Mouse (Mus musculus) limb, embryonic 15.5 days (tissue): ENCODE measurements around the gene Apof. TPM values are rescaled to one million over a fixed set of nuclear protein-coding genes. Genes with fewer than 3 reads are reported as not detected.

ENCODE experiments used
- ATAC-seq: fragments of 200-750 bp; cut with Nextera tagmentation; 2 replicates; pipeline ENCODE4 v1.8.0; 2017; ENCODE audit warnings: low read depth, moderate TSS enrichment; ENCODE audit not compliant: insufficient number of reproducible peaks, low FRiP score, low TSS enrichment
- H3K27ac ChIP-seq: fragments of 300-500 bp; sonication (generic); 2 replicates; pipeline ENCODE4 v1.5.1; 2015; ENCODE audit warnings: moderate library complexity, mild to moderate bottlenecking, inconsistent platforms
- H3K27me3 ChIP-seq: fragments of 300-500 bp; sonication (generic); 2 replicates; pipeline ENCODE4 v1.6.1; 2015; ENCODE audit warnings: inconsistent platforms
- H3K36me3 ChIP-seq: fragments of 300-500 bp; sonication (generic); 2 replicates; pipeline ENCODE4 v1.6.1; 2015; ENCODE audit warnings: inconsistent platforms
- H3K4me1 ChIP-seq: fragments of 300-500 bp; sonication (generic); 2 replicates; pipeline ENCODE4 v1.6.1; 2015; ENCODE audit warnings: inconsistent platforms
- H3K4me2 ChIP-seq: fragments of 300-500 bp; sonication (generic); 2 replicates; pipeline ENCODE4 v1.6.1; 2015; ENCODE audit warnings: mild to moderate bottlenecking, inconsistent platforms
- H3K4me3 ChIP-seq: fragments of 300-500 bp; sonication (generic); 2 replicates; pipeline ENCODE4 v1.5.1; 2015; ENCODE audit warnings: mild to moderate bottlenecking, inconsistent platforms
- H3K9ac ChIP-seq: fragments of 300-500 bp; sonication (generic); 2 replicates; pipeline ENCODE4 v1.6.1; 2015; ENCODE audit warnings: inconsistent platforms
- H3K9me3 ChIP-seq: fragments of 300-500 bp; sonication (generic); 2 replicates; pipeline ENCODE4 v1.6.1; 2016; ENCODE audit warnings: inconsistent platforms
- whole genome bisulfite sequencing: fragments of 180-500 bp; shearing (Covaris S2); methylation state at CpG from one replicate; pipeline ENCODE4 v1.1.7; 2015; 5-methylcytosine and 5-hydroxymethylcytosine counted together
- polyA plus RNA-seq: library from polyadenylated mRNA; unstranded; fragments of >200 nt; fragmentation: Nextera tagmentation; extraction: Ambion mirVana; gene quantifications from 2 replicates; pipeline ENCODE4 v1.2.1, GENCODE M21; 2015

Apof gene
- polyA plus RNA-seq, 1 experiment from 2014 or later = 0.27 TPM

DNA sequence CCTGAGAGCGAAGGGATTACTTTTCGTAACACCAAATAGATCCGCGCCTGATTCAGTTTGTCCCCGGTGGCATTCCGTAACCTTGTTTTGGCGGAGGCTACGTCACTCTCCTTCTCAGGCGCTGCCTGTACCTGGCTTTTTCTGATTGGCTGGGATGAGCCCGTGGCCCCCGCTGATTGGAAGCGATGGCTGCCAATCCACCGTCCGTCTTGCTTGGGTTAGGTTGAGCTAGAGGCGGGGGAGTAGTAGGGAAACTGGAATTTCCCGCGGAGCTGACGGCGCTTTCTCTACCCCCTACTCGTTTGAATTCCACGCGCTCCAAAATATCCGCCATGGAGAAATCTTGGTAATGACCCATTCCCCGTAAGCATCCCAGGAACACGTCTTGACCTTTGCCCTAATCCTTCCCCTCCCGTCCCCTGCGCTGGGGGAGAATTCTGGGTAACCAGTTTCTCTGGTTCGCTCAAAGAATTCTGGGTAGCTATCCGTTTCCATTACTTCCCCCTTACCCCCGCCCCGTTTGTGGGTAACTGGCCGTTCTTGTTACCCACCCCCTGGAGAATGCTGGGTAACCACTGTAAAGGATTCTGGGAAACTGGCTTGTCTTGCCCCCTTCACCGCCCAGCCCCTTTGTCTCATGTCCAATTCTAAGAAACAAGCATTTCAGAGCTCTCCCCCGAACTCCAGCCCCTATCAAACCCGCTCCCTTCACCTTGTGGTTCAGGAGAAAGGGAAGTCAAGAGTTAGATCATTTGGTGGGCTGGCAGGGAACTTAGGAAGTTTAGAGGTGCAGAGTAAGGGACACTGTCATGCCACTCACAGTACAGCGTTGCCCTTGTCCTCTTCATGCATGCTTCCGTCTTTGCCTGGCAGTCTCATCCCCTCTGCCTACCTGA, 34.9 kb downstream of the Apof start, which contains the start of gene Pan2:
TSS of gene Pan2 (plus strand) at position 210 of the 896 bp plus-strand sequence.
- 2% methylated on average over 37 of the region's 37 CpGs for WGBS
- peak within 1 kb of the TSS; percentile 71 for H3K4me2 ChIP-seq
- H3K36me3 ChIP-seq = peaks cover 5% of the 10 kb centered on the region
- peaks cover 16% of the 10 kb centered on the region for H3K4me1 ChIP-seq
- H3K4me3 ChIP-seq = peak within 1 kb of the TSS; percentile 60
- ATAC-seq = peak; percentile 99
- H3K27ac ChIP-seq = peak within 1 kb of the TSS; percentile 97
- H3K9ac ChIP-seq = peak within 1 kb of the TSS; percentile 79
- no peaks in the 10 kb centered on the region for H3K27me3 ChIP-seq
- H3K9me3 ChIP-seq = no peaks in the 10 kb centered on the region

DNA sequence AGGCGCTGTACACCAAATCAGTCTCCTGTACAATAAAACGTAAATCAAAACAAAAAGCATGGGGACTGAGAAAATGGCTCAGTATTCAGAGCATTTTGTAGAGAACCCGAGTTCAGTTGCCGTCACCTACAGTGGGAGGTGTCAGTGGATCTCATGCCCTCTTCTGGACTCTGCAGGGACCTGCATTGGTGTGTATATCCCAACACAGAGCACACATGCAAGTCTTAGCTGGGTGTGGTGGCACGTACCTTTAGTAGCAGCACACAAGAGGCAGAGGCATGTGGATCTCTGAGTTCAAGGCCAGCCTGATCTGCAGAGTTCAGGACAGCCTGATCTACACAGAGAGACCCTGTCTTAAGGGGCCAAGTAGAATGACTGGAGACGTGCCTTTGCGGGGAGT, 41.2 kb downstream of the Apof start:
- H3K9me3 ChIP-seq = no peaks in the 10 kb centered on the region
- H3K9ac ChIP-seq = no peak overlapping the region
- H3K27ac ChIP-seq = no peak overlapping the region
- H3K27me3 ChIP-seq = no peaks in the 10 kb centered on the region
- H3K4me2 ChIP-seq = no peak overlapping the region
- peaks cover 7% of the 10 kb centered on the region; the same call in 1 of the 2 replicates for H3K4me1 ChIP-seq
- no peak for ATAC-seq
- H3K4me3 ChIP-seq = no peak overlapping the region
- 90% methylated on average over 7 of the region's 7 CpGs for WGBS
- peaks cover 53% of the 10 kb centered on the region for H3K36me3 ChIP-seq

GRCm38 (mm10) chr10:128310177-128310576, 41.7 kb downstream of the Apof start:
- Histone ChIP-seq H3K9ac (no peak overlapping the region), H3K27me3 (no peaks in the 10 kb centered on the region), H3K36me3 (peaks cover 58% of the 10 kb centered on the region), H3K4me1 (peaks cover 7% of the 10 kb centered on the region; the same call in 1 of the 2 replicates), H3K27ac (0 out of 2 replicates have a peak overlapping the region, but pooled peaks have one; percentile 40), H3K4me2 (no peak overlapping the region), H3K4me3 (no peak overlapping the region), H3K9me3 (no peaks in the 10 kb centered on the region)
- 49% methylated on average over 11 of the region's 11 CpGs for WGBS
- no peak for ATAC-seq

GRCm38 (mm10) chr10:128310902-128311301, 42.4 kb downstream of the Apof start:
- no peaks in the 10 kb centered on the region for H3K9me3 ChIP-seq
- no peak overlapping the region for H3K9ac ChIP-seq
- no peaks in the 10 kb centered on the region for H3K27me3 ChIP-seq
- peaks cover 7% of the 10 kb centered on the region; the same call in 1 of the 2 replicates for H3K4me1 ChIP-seq
- no peak overlapping the region for H3K27ac ChIP-seq
- no peak for ATAC-seq
- H3K36me3 ChIP-seq = peaks cover 65% of the 10 kb centered on the region
- no peak overlapping the region for H3K4me3 ChIP-seq
- WGBS = 88% methylated on average over 4 of the region's 4 CpGs
- H3K4me2 ChIP-seq = no peak overlapping the region

DNA sequence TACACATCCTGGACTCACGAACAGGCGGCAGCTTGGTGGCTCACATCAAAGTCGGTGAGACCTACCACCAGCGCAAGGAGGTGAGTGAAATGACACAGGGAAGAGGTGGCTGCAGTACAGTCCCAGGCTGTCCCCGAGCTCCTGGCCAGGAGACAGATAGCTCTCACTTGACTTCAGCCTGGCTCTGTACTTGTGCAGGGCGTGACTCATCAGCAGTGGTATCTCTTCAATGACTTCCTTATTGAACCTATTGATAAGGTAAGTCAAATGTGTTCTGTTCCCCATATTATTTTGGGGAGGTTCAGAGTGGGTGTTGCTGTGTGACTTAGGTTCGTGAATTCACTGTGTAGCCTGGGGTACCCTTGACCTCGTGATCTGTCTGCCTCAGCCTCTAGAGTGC, 47.1 kb downstream of the Apof start:
- no peak overlapping the region for H3K4me3 ChIP-seq
- H3K27ac ChIP-seq = no peak overlapping the region
- 93% methylated on average over 8 of the region's 8 CpGs for WGBS
- H3K4me2 ChIP-seq = no peak overlapping the region
- no peaks in the 10 kb centered on the region for H3K9me3 ChIP-seq
- H3K27me3 ChIP-seq = no peaks in the 10 kb centered on the region
- no peak overlapping the region for H3K9ac ChIP-seq
- H3K36me3 ChIP-seq = peaks cover 83% of the 10 kb centered on the region
- no peak for ATAC-seq
- no peaks in the 10 kb centered on the region for H3K4me1 ChIP-seq

Other genes starting within 250 kb of the Apof start
- gene Naca, start 233.1 kb upstream of the Apof start, polyA plus RNA-seq = 697 and 704 TPM in 2 replicates
- 402 and 459 TPM in 2 replicates for gene Ptges3, start 209.7 kb upstream of the Apof start, polyA plus RNA-seq
- gene Atp5b, start 185.4 kb upstream of the Apof start, polyA plus RNA-seq = 1,886 and 2,113 TPM in 2 replicates
- gene Baz2a, start 177.1 kb upstream of the Apof start, polyA plus RNA-seq = 10.4 TPM in 2 replicates
- 42.2 and 43.8 TPM in 2 replicates for gene Rbms2, start 88.4 kb upstream of the Apof start, polyA plus RNA-seq
- 1.8 TPM in 2 replicates for gene Gls2, start 74.2 kb upstream of the Apof start, polyA plus RNA-seq
- 34.2 and 36.3 TPM in 2 replicates for gene Spryd4, start 56.9 kb upstream of the Apof start, polyA plus RNA-seq
- 0.12 and 0.26 TPM in 2 replicates for gene Mip, start 42.8 kb upstream of the Apof start, polyA plus RNA-seq
- gene Timeless, start 36.6 kb upstream of the Apof start, polyA plus RNA-seq = 46.2 and 46.9 TPM in 2 replicates
- gene Apon, start 14.6 kb upstream of the Apof start, polyA plus RNA-seq = 0.25 and 0.47 TPM in 2 replicates
- gene Stat2, start 1.9 kb downstream of the Apof start, polyA plus RNA-seq = 12.2 and 13.3 TPM in 2 replicates
- gene Il23a, start 30.1 kb downstream of the Apof start, polyA plus RNA-seq = 0.17 and 0.20 TPM in 2 replicates
- 25.1 and 25.2 TPM in 2 replicates for gene Pan2, start 34.7 kb downstream of the Apof start, polyA plus RNA-seq
- 347 and 355 TPM in 2 replicates for gene Cnpy2, start 53.8 kb downstream of the Apof start, polyA plus RNA-seq
- gene Cs, start 69.1 kb downstream of the Apof start, polyA plus RNA-seq = 173 and 189 TPM in 2 replicates
- gene Coq10a, start 100.3 kb downstream of the Apof start, polyA plus RNA-seq = 11.3 and 13.4 TPM in 2 replicates
- gene Ankrd52, start 108.4 kb downstream of the Apof start, polyA plus RNA-seq = 11.0 and 11.3 TPM in 2 replicates
- 0.42 TPM in 1 of 2 replicates, not detected in the other for gene Slc39a5, start 132.6 kb downstream of the Apof start, polyA plus RNA-seq
- 60.1 and 62.1 TPM in 2 replicates for gene Nabp2, start 142.8 kb downstream of the Apof start, polyA plus RNA-seq
- 40.8 and 42.9 TPM in 2 replicates for gene Rnf41, start 143.0 kb downstream of the Apof start, polyA plus RNA-seq
- 80.7 and 84.4 TPM in 2 replicates for gene Smarcc2, start 190.6 kb downstream of the Apof start, polyA plus RNA-seq
- 1,269 and 1,341 TPM in 2 replicates for gene Myl6, start 225.5 kb downstream of the Apof start, polyA plus RNA-seq
- gene Myl6b, start 230.0 kb downstream of the Apof start, polyA plus RNA-seq = 4.7 and 7.4 TPM in 2 replicates